Mouse (Mus musculus) megakaryocyte, embryonic 14.5 days (primary cell): Measurements from ENCODE around the gene Gimap5. TPM values are rescaled to one million over a fixed set of nuclear protein-coding genes. Genes with fewer than 3 reads are reported as not detected.
A peak's percentile ranks its signal among the peaks of the same experiment; 100 is the strongest.

Experiments
- H3K27me3 ChIP-seq: replicated peaks from 2 replicates; pipeline ENCODE3; 2012; ENCODE audit warnings: inconsistent platforms
- H3K36me3 ChIP-seq: replicated peaks from 2 replicates; pipeline ENCODE3; 2012; ENCODE audit warnings: low read length, inconsistent platforms, mixed read lengths
- H3K4me1 ChIP-seq: 2 replicates; pipeline ENCODE4 v1.6.1; 2012; ENCODE audit warnings: inconsistent platforms
- H3K4me3 ChIP-seq: replicated peaks from 2 replicates; pipeline ENCODE3; 2012; ENCODE audit warnings: moderate library complexity, mild to moderate bottlenecking, inconsistent platforms
- H3K9me3 ChIP-seq: 2 replicates; pipeline ENCODE4 v1.6.1; 2012; ENCODE audit warnings: inconsistent platforms
- FLI1 ChIP-seq: IDR thresholded peaks from 2 replicates; pipeline ENCODE4 v1.6.1; 2012; ENCODE audit warnings: low read length, inconsistent platforms, mixed read lengths
- GATA1 ChIP-seq: IDR thresholded peaks from 3 replicates; pipeline ENCODE4 v1.6.1; 2012; ENCODE audit warnings: mixed read lengths, low read length, inconsistent platforms, borderline replicate concordance
- polyA plus RNA-seq: library from polyadenylated mRNA; stranded (reverse); fragments of >175 nt; gene quantifications from 2 replicates; pipeline ENCODE4 v1.2.3, GENCODE M21; 2012; ENCODE audit warnings: low replicate concordance; ENCODE audit not compliant: insufficient read depth

The Gimap5 gene
- polyA plus RNA-seq, 1 experiment = 21.4 TPM

- H3K4me3 ChIP-seq = no peak overlapping the region
- no peaks in the 10 kb centered on the region for H3K36me3 ChIP-seq
- no peaks in the 10 kb centered on the region for H3K27me3 ChIP-seq
- 0 out of 2 replicates have a peak, but pooled peaks cover 13% of the 10 kb centered on the region for H3K4me1 ChIP-seq
- H3K9me3 ChIP-seq = peaks cover 7% of the 10 kb centered on the region
- TF ChIP-seq FLI1 (no peak), GATA1 (no peak)
Observed at GRCm38 (mm10) chr6:48764496-48764895, 18.5 kb downstream of the Gimap5 start.

- H3K4me3 ChIP-seq = no peak overlapping the region
- peaks cover 7% of the 10 kb centered on the region for H3K9me3 ChIP-seq
- no peaks in the 10 kb centered on the region for H3K36me3 ChIP-seq
- H3K4me1 ChIP-seq = peaks cover 20% of the 10 kb centered on the region
- no peak for TF ChIP-seq GATA1
- no peaks in the 10 kb centered on the region for H3K27me3 ChIP-seq
Observed at GRCm38 (mm10) chr6:48768178-48768869, 22.3 kb downstream of the Gimap5 start.

GRCm38 (mm10) chr6:48768933-48769332 lies 22.9 kb downstream of the Gimap5 start:
- Histone ChIP-seq H3K27me3 (no peaks in the 10 kb centered on the region), H3K9me3 (peaks cover 7% of the 10 kb centered on the region), H3K36me3 (no peaks in the 10 kb centered on the region), H3K4me1 (peaks cover 20% of the 10 kb centered on the region), H3K4me3 (no peak overlapping the region)
- no peak for TF ChIP-seq GATA1
- TF ChIP-seq FLI1 = no peak

GRCm38 (mm10) chr6:48770696-48771095 lies 24.7 kb downstream of the Gimap5 start, which contains the start of gene Gimap3:
Gimap3 (minus strand) TSS chr6:48770851.
- Histone ChIP-seq H3K4me3 (no peak within 1 kb of the TSS), H3K4me1 (peaks cover 17% of the 10 kb centered on the region), H3K9me3 (peaks cover 8% of the 10 kb centered on the region), H3K27me3 (no peaks in the 10 kb centered on the region), H3K36me3 (no peaks in the 10 kb centered on the region)
- TF ChIP-seq FLI1 (no peak), GATA1 (no peak)

GRCm38 (mm10) chr6:48772030-48772429 lies 26.0 kb downstream of the Gimap5 start:
- no peak for TF ChIP-seq GATA1
- no peak for TF ChIP-seq FLI1
- Histone ChIP-seq H3K4me3 (peak overlapping the region; percentile 53), H3K4me1 (peaks cover 17% of the 10 kb centered on the region), H3K9me3 (peaks cover 10% of the 10 kb centered on the region), H3K27me3 (no peaks in the 10 kb centered on the region), H3K36me3 (no peaks in the 10 kb centered on the region)

- no peak for TF ChIP-seq GATA1
- no peak for TF ChIP-seq FLI1
Observed at GRCm38 (mm10) chr6:48784406-48784805, 38.4 kb downstream of the Gimap5 start.

GRCm38 (mm10) chr6:48785189-48785588 lies 39.2 kb downstream of the Gimap5 start:
- no peaks in the 10 kb centered on the region for H3K27me3 ChIP-seq
- no peak overlapping the region for H3K4me3 ChIP-seq
- H3K36me3 ChIP-seq = no peaks in the 10 kb centered on the region
- peaks cover 3% of the 10 kb centered on the region; the same call in 1 of the 2 replicates for H3K9me3 ChIP-seq
- peaks cover 16% of the 10 kb centered on the region for H3K4me1 ChIP-seq
- TF ChIP-seq GATA1 (no peak), FLI1 (no peak)

More at GRCm38 (mm10) chr6:48784406-48784805, 38.4 kb downstream of the Gimap5 start:
- Histone ChIP-seq H3K27me3 (no peaks in the 10 kb centered on the region), H3K4me3 (no peak overlapping the region), H3K36me3 (no peaks in the 10 kb centered on the region), H3K4me1 (peaks cover 16% of the 10 kb centered on the region), H3K9me3 (peaks cover 8% of the 10 kb centered on the region)

GRCm38 (mm10) chr6:48785601-48786000 lies 39.6 kb downstream of the Gimap5 start:
- H3K27me3 ChIP-seq = no peaks in the 10 kb centered on the region
- H3K9me3 ChIP-seq = peaks cover 3% of the 10 kb centered on the region; the same call in 1 of the 2 replicates
- H3K36me3 ChIP-seq = no peaks in the 10 kb centered on the region

GRCm38 (mm10) chr6:48787867-48788266 lies 41.9 kb downstream of the Gimap5 start:
- Histone ChIP-seq H3K9me3 (no peaks in the 10 kb centered on the region), H3K27me3 (no peaks in the 10 kb centered on the region), H3K4me3 (no peak overlapping the region), H3K36me3 (no peaks in the 10 kb centered on the region), H3K4me1 (peaks cover 16% of the 10 kb centered on the region)
- TF ChIP-seq GATA1 (no peak), FLI1 (no peak)

More at GRCm38 (mm10) chr6:48785601-48786000, 39.6 kb downstream of the Gimap5 start:
- TF ChIP-seq FLI1 (no peak), GATA1 (no peak)
- peaks cover 16% of the 10 kb centered on the region for H3K4me1 ChIP-seq
- no peak overlapping the region for H3K4me3 ChIP-seq

GRCm38 (mm10) chr6:48801897-48802296 lies 55.9 kb downstream of the Gimap5 start:
- H3K27me3 ChIP-seq = peaks cover 12% of the 10 kb centered on the region
- H3K4me3 ChIP-seq = no peak overlapping the region
- H3K36me3 ChIP-seq = no peaks in the 10 kb centered on the region
- H3K4me1 ChIP-seq = peaks cover 3% of the 10 kb centered on the region; the same call in 1 of the 2 replicates
- TF ChIP-seq FLI1 (no peak), GATA1 (no peak)
- H3K9me3 ChIP-seq = peaks cover 10% of the 10 kb centered on the region

- Histone ChIP-seq H3K9me3 (peaks cover 10% of the 10 kb centered on the region), H3K4me3 (no peak overlapping the region), H3K27me3 (peaks cover 6% of the 10 kb centered on the region), H3K36me3 (no peaks in the 10 kb centered on the region), H3K4me1 (peaks cover 3% of the 10 kb centered on the region; the same call in 1 of the 2 replicates)
- no peak for TF ChIP-seq FLI1
- TF ChIP-seq GATA1 = no peak
Observed at GRCm38 (mm10) chr6:48803406-48804051, 57.5 kb downstream of the Gimap5 start.

Other genes with a start within 250 kb of the Gimap5 start
- gene Atp6v0e2, start 208.6 kb upstream of the Gimap5 start, polyA plus RNA-seq = 2.1 TPM in 1 of 2 replicates, not detected in the other
- gene Lrrc61, start 191.4 kb upstream of the Gimap5 start, polyA plus RNA-seq = 9.9 and 12.4 TPM in 2 replicates
- not detected in 2 replicates for gene Rarres2, start 173.4 kb upstream of the Gimap5 start, polyA plus RNA-seq
- gene Gm45021, start 156.6 kb upstream of the Gimap5 start, polyA plus RNA-seq = not detected in 2 replicates
- gene Repin1, start 152.3 kb upstream of the Gimap5 start, polyA plus RNA-seq = 72.0 and 191 TPM in 2 replicates
- gene Gm44965, start 152.3 kb upstream of the Gimap5 start, polyA plus RNA-seq = not detected in 2 replicates
- 4.2 and 5.8 TPM in 2 replicates for gene Zfp775, start 144.1 kb upstream of the Gimap5 start, polyA plus RNA-seq
- 2.0 and 7.4 TPM in 2 replicates for gene AI854703, start 119.4 kb upstream of the Gimap5 start, polyA plus RNA-seq
- gene Gimap8, start 99.0 kb upstream of the Gimap5 start, polyA plus RNA-seq = 0.31 TPM in 1 of 2 replicates, not detected in the other
- gene Gimap9, start 70.1 kb upstream of the Gimap5 start, polyA plus RNA-seq = 2.5 TPM in 1 of 2 replicates, not detected in the other
- 0.32 TPM in 1 of 2 replicates, not detected in the other for gene Gimap4, start 61.6 kb upstream of the Gimap5 start, polyA plus RNA-seq
- gene Gimap6, start 38.0 kb upstream of the Gimap5 start, polyA plus RNA-seq = 1.2 and 5.9 TPM in 2 replicates
- not detected in 2 replicates for gene Gm28053, start 27.6 kb upstream of the Gimap5 start, polyA plus RNA-seq
- not detected in 2 replicates for gene Gimap7, start 27.6 kb upstream of the Gimap5 start, polyA plus RNA-seq
- gene Gimap1, start 7.1 kb upstream of the Gimap5 start, polyA plus RNA-seq = 18.4 and 38.1 TPM in 2 replicates
- 2.3 TPM in 1 of 2 replicates, not detected in the other for gene Gimap3, start 24.7 kb downstream of the Gimap5 start, polyA plus RNA-seq
- 9.7 and 62.7 TPM in 2 replicates for gene Tmem176a, start 94.7 kb downstream of the Gimap5 start, polyA plus RNA-seq
- 10.4 and 36.3 TPM in 2 replicates for gene Tmem176b, start 95.3 kb downstream of the Gimap5 start, polyA plus RNA-seq
- not detected in 2 replicates for gene Aoc1, start 126.7 kb downstream of the Gimap5 start, polyA plus RNA-seq
- gene 1600015I10Rik, start 183.7 kb downstream of the Gimap5 start, polyA plus RNA-seq = not detected in 2 replicates
- gene Doxl2, start 228.8 kb downstream of the Gimap5 start, polyA plus RNA-seq = not detected in 2 replicates
- not detected in 2 replicates for gene Svs1, start 240.7 kb downstream of the Gimap5 start, polyA plus RNA-seq